Mouse (Mus musculus) ovary, adult 18-20 months (tissue): ENCODE measurements around the gene Pgr15l.

ENCODE experiments used
- DNase-seq: peaks from one replicate; pipeline ENCODE4 v3.0.0; 2022; ENCODE audit warnings: low spot score, mixed read lengths

Pgr15l gene

DNA sequence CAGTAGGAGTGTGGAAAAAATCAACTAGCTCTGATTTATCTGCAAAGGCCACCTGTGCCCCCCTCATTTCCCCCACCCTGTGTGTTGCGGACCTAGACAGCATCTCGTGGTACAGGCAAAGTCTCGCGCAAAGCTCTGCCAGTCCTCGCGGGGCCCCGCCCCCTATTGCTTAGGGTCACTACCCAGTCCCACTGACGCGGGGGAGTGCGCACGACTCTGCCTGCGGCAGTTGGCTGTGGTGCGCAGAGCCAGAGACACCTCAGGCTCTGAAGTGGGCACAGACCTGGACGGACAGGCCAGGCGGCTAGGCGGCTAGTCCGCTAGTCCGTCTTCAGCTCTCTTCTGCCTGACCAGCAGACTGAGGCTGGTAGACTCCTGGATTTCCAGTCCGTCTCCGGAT, at the start of gene Pgr15l:
Gene Pgr15l (plus strand): TSS at position 228 of the 400 bp plus-strand sequence.
- no peak for DNase-seq

DNA sequence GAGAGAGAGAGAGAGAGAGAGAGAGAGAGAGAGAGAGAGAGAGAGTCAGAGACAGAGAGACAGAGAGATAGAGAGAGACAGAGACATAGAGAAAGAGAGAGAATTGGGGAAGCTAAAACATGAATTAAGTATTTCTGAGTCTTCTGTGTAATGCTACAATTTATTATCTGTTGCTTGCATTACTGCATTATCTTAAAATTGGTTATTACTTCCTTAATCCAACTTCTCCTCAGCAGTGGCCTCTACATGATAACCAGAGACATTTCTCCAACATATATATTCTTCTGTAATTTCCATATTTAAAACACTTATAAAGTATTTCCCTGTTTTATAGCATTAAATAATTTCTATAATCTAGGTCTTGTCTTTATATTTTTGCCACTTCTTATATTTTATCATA, 44.9 kb upstream of the Pgr15l start:
- no peak for DNase-seq

DNA sequence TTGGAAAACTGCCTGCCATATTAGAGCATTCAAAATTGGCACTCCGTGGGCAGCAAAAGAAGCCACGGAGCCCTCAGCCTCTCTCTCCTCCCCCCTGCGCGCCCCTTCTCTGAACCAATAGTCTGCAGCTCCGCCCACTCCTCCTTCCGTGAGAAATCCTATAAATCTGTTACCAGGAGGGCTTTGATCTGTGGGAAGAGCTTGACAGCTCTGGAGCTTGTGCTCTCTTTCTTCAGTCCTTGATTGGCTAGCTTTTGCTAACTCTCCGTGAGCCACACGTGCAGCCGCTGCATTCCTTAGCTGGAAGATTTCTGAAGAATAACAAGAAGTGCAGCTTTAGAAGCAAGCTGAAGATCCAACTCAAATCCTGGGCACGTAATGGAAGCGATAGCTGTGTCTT, 2.6 kb upstream of the Pgr15l start:
- no peak for DNase-seq
